Mouse (Mus musculus) lung, adult 2 months (tissue): Measurements from ENCODE around the gene Cntn5.

Experiments used
- CTCF ChIP-seq: fragments of 200-500 bp; IDR thresholded peaks from 2 replicates; pipeline ENCODE4 v1.5.1; 2011; ENCODE audit warnings: mild to moderate bottlenecking, low read length, control low read depth; ENCODE audit not compliant: insufficient read depth
- POLR2A ChIP-seq: fragments of 200-500 bp; IDR thresholded peaks from 2 replicates; pipeline ENCODE4 v1.6.1; 2011; ENCODE audit warnings: low read depth, mild to moderate bottlenecking, control low read depth, low read length, borderline replicate concordance; ENCODE audit errors: extremely low read depth

DNA sequence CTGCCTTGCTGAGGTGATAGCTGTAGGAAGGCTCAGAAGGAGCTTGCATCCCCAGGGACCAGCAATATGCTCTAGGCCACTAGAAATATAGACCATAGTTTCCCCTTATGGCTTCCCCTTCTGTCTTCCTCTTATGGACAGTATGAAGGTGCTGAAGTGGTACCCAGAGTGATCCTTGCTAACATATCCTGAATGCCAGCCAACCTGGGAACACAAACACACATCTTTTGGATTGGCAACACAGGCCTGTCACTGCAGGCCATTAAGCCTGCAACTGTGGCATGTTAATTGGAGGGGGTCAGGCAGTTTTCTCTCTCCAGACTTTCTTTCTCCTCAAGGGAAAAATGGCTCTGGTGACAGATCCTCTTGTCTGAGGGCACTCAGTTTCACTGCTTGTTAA is 828.3 kb downstream of the Cntn5 start:
- TF ChIP-seq POLR2A (no peak), CTCF (no peak)
